Mouse (Mus musculus): ENCODE measurements at regions not wholly inside any gene's neighbourhood (a gene's known extent, or its start where the extent isn't known, plus 50 kb on each side); places are given as distances from the start of the nearest gene placed in this dataset.
"Not testable (repeated sequence)": the region's sequence is repeated elsewhere in the genome, so short reads cannot be mapped to it uniquely, and the experiment has no call there.

DNA sequence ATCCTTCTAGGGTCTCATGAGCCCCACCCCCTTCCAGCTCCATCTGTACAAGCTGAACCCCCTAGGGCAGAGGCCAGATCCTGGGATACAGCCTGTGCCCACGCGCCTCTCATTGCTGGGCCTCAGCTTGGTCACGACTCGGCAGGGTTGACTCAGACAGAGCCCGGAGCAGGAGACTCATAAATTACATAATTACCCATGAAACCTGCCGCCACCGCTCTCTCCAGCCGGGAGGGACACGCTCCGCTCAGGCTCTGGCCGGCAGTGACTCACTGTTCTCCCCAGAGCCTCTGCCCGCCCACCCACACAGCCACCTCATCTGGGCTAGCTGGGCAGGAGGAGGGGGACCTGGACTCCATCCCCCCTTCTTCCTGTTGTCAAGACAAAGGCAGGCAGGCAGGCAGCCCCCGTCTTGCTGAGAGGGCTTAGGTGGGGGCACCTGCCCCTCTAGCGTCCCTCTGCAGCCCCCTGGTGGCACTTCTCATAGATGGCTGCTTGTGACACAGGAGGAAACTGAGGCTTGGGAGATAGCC, 149.6 kb upstream of the Rtl1 start:
- 6% methylated on average over 14 of the region's 14 CpGs for WGBS

DNA sequence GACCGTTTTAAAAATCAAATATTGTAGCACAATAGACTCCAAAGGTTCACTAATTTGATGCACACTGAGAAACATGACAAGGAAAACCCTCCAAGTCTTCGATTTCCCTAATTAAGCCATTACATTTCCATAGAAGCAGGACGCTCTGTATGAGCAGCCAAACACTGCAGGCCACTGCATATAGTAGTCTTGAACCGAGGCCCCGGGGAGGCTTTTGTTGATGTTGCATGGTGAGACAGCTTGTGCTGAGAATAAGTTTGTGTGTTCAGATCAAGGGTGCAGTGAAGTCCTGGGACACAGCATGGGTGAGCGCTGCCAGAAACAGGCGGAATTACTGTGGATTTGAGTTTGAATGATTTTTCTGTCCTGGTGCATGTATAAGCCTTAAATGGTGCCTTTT, 154.9 kb upstream of the Rtl1 start:
- Histone ChIP-seq H3K9me3 (replicated peaks; ENCODE audit: control insufficient read depth, low read length) (no peaks in the 10 kb centered on the region), H3K27me3 (ENCODE audit: control insufficient read depth, insufficient read depth, low read length) (no peaks in the 10 kb centered on the region), H3K4me1 (ENCODE audit: control insufficient read depth, insufficient read depth, low read length) (no peaks in the 10 kb centered on the region; the same call in 1 of the 2 replicates), H3K36me3 (replicated peaks; ENCODE audit: control insufficient read depth, insufficient read depth, low read depth, low read length) (no peaks in the 10 kb centered on the region), H3K4me3 (ENCODE audit: low read depth, low read length) (no peak overlapping the region), H3K4me2 (ENCODE audit: low read depth, low read length) (no peak overlapping the region), H3K27ac (replicated peaks; ENCODE audit: low read depth, low read length) (no peak overlapping the region), H3K9ac (replicated peaks; ENCODE audit: low read length) (no peak overlapping the region)
- no peak for ATAC-seq (replicated peaks; ENCODE audit: insufficient number of reproducible peaks, low FRiP score, low TSS enrichment, low read depth)
- DNase-seq (ENCODE audit: low spot score): no peak
- WGBS: 86% methylated on average over 7 of the region's 7 CpGs

More for the DNA sequence above, 149.6 kb upstream of the Rtl1 start:
- DNase-seq (ENCODE audit: low spot score) (peak; percentile 79), ATAC-seq (replicated peaks; ENCODE audit: insufficient number of reproducible peaks, low FRiP score, low TSS enrichment, low read depth) (peak; percentile 86)
- Histone ChIP-seq H3K27ac (replicated peaks; ENCODE audit: low read depth, low read length) (peak overlapping the region; percentile 44; the same call in 1 of the 2 replicates), H3K4me3 (ENCODE audit: low read depth, low read length) (peak overlapping the region; percentile 9; the same call in 1 of the 2 replicates), H3K4me2 (ENCODE audit: low read depth, low read length) (peak overlapping the region; percentile 32), H3K9ac (replicated peaks; ENCODE audit: low read length) (peak overlapping the region; percentile 30), H3K27me3 (ENCODE audit: control insufficient read depth, insufficient read depth, low read length) (no peaks in the 10 kb centered on the region), H3K4me1 (ENCODE audit: control insufficient read depth, insufficient read depth, low read length) (peaks cover 15% of the 10 kb centered on the region), H3K36me3 (replicated peaks; ENCODE audit: control insufficient read depth, insufficient read depth, low read depth, low read length) (no peaks in the 10 kb centered on the region), H3K9me3 (replicated peaks; ENCODE audit: control insufficient read depth, low read length) (no peaks in the 10 kb centered on the region)

DNA sequence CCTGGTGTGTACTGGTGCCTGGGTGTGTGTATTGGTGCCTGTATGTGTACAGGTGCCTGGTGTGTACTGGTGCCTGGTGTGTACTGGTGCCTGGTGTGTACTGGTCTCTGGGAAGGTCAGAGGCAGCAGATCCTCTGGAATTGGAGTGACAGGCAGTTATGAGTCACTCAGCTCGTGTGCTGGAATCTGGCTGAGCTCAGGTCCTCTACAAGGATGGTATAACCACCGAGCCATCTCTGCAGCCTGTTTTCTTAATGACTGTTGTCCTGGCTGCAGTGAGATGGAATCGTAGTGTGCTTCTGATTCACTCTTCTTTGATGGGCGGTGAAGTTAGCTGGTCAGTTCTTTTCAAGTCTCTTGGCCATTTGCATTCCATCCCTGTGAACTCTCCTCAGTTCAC, 164.2 kb upstream of the Rtl1 start:
- Histone ChIP-seq H3K9ac (replicated peaks; ENCODE audit: low read length) (no peak overlapping the region), H3K27ac (replicated peaks; ENCODE audit: low read depth, low read length) (no peak overlapping the region), H3K4me3 (ENCODE audit: low read depth, low read length) (no peak overlapping the region), H3K4me2 (ENCODE audit: low read depth, low read length) (no peak overlapping the region), H3K36me3 (replicated peaks; ENCODE audit: control insufficient read depth, insufficient read depth, low read depth, low read length) (no peaks in the 10 kb centered on the region), H3K4me1 (ENCODE audit: control insufficient read depth, insufficient read depth, low read length) (no peaks in the 10 kb centered on the region), H3K27me3 (ENCODE audit: control insufficient read depth, insufficient read depth, low read length) (no peaks in the 10 kb centered on the region), H3K9me3 (replicated peaks; ENCODE audit: control insufficient read depth, low read length) (no peaks in the 10 kb centered on the region)
- DNase-seq (ENCODE audit: low spot score): no peak
- no peak for ATAC-seq (replicated peaks; ENCODE audit: insufficient number of reproducible peaks, low FRiP score, low TSS enrichment, low read depth)
- 76% methylated on average over 4 of the region's 4 CpGs for WGBS

DNA sequence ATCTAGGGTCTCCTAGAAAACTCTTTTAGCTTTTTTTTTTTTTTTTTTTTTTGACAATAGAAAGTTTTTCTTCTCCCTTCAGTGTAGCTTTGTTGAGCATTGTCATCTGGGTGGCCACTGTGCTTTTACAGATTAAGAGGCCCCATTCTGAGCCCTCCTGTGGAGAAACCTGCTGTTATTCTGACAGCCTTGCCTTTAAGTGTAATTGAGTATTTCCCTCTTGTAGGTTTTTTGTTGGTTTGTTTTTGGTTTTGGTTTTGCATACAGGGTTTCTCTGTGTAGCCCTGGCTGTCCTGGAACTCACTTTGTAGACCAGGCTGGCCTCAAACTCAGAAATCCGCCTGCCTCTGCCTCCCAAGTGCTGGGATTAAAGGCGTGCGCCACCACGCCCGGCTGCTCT, 166.5 kb upstream of the Rtl1 start:
- H3K9ac ChIP-seq (replicated peaks; ENCODE audit: low read length); DNase-seq (ENCODE audit: low spot score); H3K27me3 ChIP-seq (ENCODE audit: control insufficient read depth, insufficient read depth, low read length); H3K27ac ChIP-seq (replicated peaks; ENCODE audit: low read depth, low read length); H3K4me3 ChIP-seq (ENCODE audit: low read depth, low read length); H3K9me3 ChIP-seq (replicated peaks; ENCODE audit: control insufficient read depth, low read length); H3K36me3 ChIP-seq (replicated peaks; ENCODE audit: control insufficient read depth, insufficient read depth, low read depth, low read length); ATAC-seq (replicated peaks; ENCODE audit: insufficient number of reproducible peaks, low FRiP score, low TSS enrichment, low read depth); H3K4me2 ChIP-seq (ENCODE audit: low read depth, low read length); H3K4me1 ChIP-seq (ENCODE audit: control insufficient read depth, insufficient read depth, low read length): not testable (repeated sequence)
- WGBS: 79% methylated on average over 5 of the region's 5 CpGs

DNA sequence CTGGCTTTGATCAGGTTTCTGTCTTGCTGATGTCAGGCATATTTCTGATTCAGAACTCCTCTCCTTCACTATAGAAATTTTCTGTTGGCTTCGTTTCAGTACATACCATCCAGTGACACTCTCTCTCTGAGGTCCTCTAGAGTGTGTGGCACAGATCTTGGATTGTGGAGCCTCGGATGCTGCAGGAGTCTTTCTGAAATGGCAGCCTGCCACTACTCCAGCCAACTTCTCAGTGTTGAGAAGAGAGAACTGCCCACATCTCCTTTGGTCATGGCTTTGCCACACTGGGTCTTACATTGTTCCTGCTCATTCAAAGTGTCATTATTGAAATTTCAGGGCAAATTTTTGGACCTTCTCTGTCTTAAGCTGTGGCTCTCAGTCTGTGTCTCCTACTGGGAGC, 172.4 kb upstream of the Rtl1 start:
- Histone ChIP-seq H3K4me2 (ENCODE audit: low read depth, low read length) (no peak overlapping the region), H3K36me3 (replicated peaks; ENCODE audit: control insufficient read depth, insufficient read depth, low read depth, low read length) (no peaks in the 10 kb centered on the region), H3K9ac (replicated peaks; ENCODE audit: low read length) (no peak overlapping the region), H3K4me3 (ENCODE audit: low read depth, low read length) (no peak overlapping the region), H3K27ac (replicated peaks; ENCODE audit: low read depth, low read length) (no peak overlapping the region), H3K4me1 (ENCODE audit: control insufficient read depth, insufficient read depth, low read length) (no peaks in the 10 kb centered on the region), H3K27me3 (ENCODE audit: control insufficient read depth, insufficient read depth, low read length) (no peaks in the 10 kb centered on the region), H3K9me3 (replicated peaks; ENCODE audit: control insufficient read depth, low read length) (no peaks in the 10 kb centered on the region)
- DNase-seq (ENCODE audit: low spot score): no peak
- ATAC-seq (replicated peaks; ENCODE audit: insufficient number of reproducible peaks, low FRiP score, low TSS enrichment, low read depth): no peak
- 69% methylated on average over 2 of the region's 2 CpGs for WGBS

DNA sequence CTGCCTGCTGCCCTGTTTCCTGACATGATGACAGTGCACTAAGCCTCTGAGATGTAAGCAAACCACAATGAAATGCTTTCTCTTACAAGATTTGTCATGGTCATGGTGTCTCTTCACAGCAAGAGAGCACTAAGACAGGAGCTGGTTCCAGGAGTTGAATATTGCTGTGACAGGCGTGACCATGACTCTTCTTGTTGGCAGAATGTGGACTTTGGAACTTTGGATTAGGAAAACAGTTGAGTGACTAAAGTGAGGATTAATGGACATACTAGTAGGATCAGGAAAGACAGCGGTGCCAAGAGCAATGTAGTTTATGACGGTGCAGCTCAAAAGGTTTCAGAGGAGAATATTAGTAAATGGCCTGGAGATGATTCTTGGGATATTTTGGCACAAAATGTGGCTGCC, 173.8 kb upstream of the Rtl1 start:
- Histone ChIP-seq H3K27me3 (ENCODE audit: control insufficient read depth, insufficient read depth, low read length) (no peaks in the 10 kb centered on the region), H3K9ac (replicated peaks; ENCODE audit: low read length) (no peak overlapping the region), H3K9me3 (replicated peaks; ENCODE audit: control insufficient read depth, low read length) (no peaks in the 10 kb centered on the region), H3K36me3 (replicated peaks; ENCODE audit: control insufficient read depth, insufficient read depth, low read depth, low read length) (no peaks in the 10 kb centered on the region), H3K4me3 (ENCODE audit: low read depth, low read length) (no peak overlapping the region), H3K4me1 (ENCODE audit: control insufficient read depth, insufficient read depth, low read length) (no peaks in the 10 kb centered on the region), H3K4me2 (ENCODE audit: low read depth, low read length) (no peak overlapping the region), H3K27ac (replicated peaks; ENCODE audit: low read depth, low read length) (no peak overlapping the region)
- 87% methylated on average over 3 of the region's 3 CpGs for WGBS
- DNase-seq (ENCODE audit: low spot score) (no peak), ATAC-seq (replicated peaks; ENCODE audit: insufficient number of reproducible peaks, low FRiP score, low TSS enrichment, low read depth) (no peak)

DNA sequence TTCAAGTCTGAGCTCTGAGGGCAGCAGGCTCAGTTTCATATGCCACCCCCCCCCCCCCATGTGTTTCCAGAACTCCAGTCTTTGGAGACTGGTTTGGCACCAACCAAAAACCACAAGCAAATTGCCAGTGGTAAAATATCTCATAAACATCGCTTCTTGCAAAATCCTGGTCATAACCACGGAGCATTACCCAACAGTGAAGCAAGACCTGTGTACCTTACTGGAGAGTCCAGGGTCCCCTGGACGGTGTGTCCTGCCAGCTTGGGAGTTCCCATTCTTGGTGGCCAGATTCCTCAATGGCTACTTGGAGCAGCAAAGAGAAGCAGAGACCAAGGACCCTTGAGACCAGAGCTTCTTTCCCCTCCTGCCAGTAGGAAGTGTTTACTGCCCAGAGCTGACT, 198.7 kb upstream of the Rtl1 start:
- Histone ChIP-seq H3K27me3 (ENCODE audit: control insufficient read depth, insufficient read depth, low read length) (no peaks in the 10 kb centered on the region), H3K9ac (replicated peaks; ENCODE audit: low read length) (no peak overlapping the region), H3K36me3 (replicated peaks; ENCODE audit: control insufficient read depth, insufficient read depth, low read depth, low read length) (no peaks in the 10 kb centered on the region), H3K4me1 (ENCODE audit: control insufficient read depth, insufficient read depth, low read length) (no peaks in the 10 kb centered on the region), H3K27ac (replicated peaks; ENCODE audit: low read depth, low read length) (no peak overlapping the region), H3K4me2 (ENCODE audit: low read depth, low read length) (no peak overlapping the region), H3K4me3 (ENCODE audit: low read depth, low read length) (no peak overlapping the region), H3K9me3 (replicated peaks; ENCODE audit: control insufficient read depth, low read length) (no peaks in the 10 kb centered on the region)
- WGBS: 87% methylated on average over 3 of the region's 3 CpGs
- ATAC-seq (replicated peaks; ENCODE audit: insufficient number of reproducible peaks, low FRiP score, low TSS enrichment, low read depth) (no peak), DNase-seq (ENCODE audit: low spot score) (no peak)

DNA sequence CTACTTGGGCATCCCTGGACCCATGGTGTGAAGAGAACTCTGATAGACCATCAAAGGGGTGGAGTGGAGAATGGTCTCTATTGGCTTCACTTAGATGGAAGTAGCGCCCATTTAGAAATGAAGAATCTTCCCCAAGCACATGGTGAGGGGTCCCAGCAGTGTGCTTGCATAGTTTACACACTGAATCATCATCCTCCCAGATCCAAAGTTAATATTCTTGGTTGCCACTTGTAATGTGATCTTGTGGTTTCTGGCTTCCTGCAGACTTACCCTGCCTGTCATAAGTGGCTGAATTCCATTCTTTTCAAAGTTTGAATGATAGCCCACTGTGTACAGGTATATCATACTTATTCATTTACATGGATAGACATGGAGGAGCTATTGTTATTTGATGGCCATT, 199.3 kb upstream of the Rtl1 start:
- no peak overlapping the region for H3K4me2 ChIP-seq (ENCODE audit: low read depth, low read length)
- WGBS: 72% methylated on average over 1 of the region's 1 CpGs

More for the DNA sequence above, 199.3 kb upstream of the Rtl1 start:
- H3K9me3 ChIP-seq (replicated peaks; ENCODE audit: control insufficient read depth, low read length): no peaks in the 10 kb centered on the region
- no peaks in the 10 kb centered on the region for H3K36me3 ChIP-seq (replicated peaks; ENCODE audit: control insufficient read depth, insufficient read depth, low read depth, low read length)
- ATAC-seq (replicated peaks; ENCODE audit: insufficient number of reproducible peaks, low FRiP score, low TSS enrichment, low read depth) (no peak), DNase-seq (ENCODE audit: low spot score) (no peak)
- H3K27ac ChIP-seq (replicated peaks; ENCODE audit: low read depth, low read length): no peak overlapping the region
- no peaks in the 10 kb centered on the region for H3K4me1 ChIP-seq (ENCODE audit: control insufficient read depth, insufficient read depth, low read length)
- H3K9ac ChIP-seq (replicated peaks; ENCODE audit: low read length): no peak overlapping the region
- H3K4me3 ChIP-seq (ENCODE audit: low read depth, low read length): no peak overlapping the region
- no peaks in the 10 kb centered on the region for H3K27me3 ChIP-seq (ENCODE audit: control insufficient read depth, insufficient read depth, low read length)
